Comparison of ENCODE assay signal across 26 mouse cellular contexts in genomic region chr1:87812061-87812460, GRCm38 (mm10). TPM values are rescaled to one million over a fixed set of nuclear protein-coding genes. Genes with fewer than 3 reads are reported as not detected.
A peak's percentile ranks its signal among the peaks of the same experiment; 100 is the strongest.
DNase-seq lines count a peak whose midpoint lies in the region; ATAC-seq and TF ChIP-seq lines count a peak whose summit lies in the region.
"Had no signal": no experiment of that assay in that cellular context is flagged by ENCODE, and none has a peak within 500 bp of the region (broad histone marks: within the 10 kb centered on the region; RNA-seq: fewer than 3 reads in every experiment).

No protein-coding gene starts in this region.

- peak; percentile 66 for ATAC-seq in inflammation-experienced regulatory T-cells, adult 6 months
- no peak for ATAC-seq in midbrain, embryonic 13.5 days
- ATAC-seq: forebrain, embryonic 14.5 days; forebrain, postnatal 0 days; hindbrain, postnatal 0 days; intestine, embryonic 15.5 days had no signal

- H3K9me3 ChIP-seq in midbrain, embryonic 13.5 days: no peaks in the 10 kb centered on the region
- H3K9me3 ChIP-seq: forebrain, embryonic 10.5 days; intestine, embryonic 15.5 days had no signal

- H3K27me3 ChIP-seq in midbrain, embryonic 13.5 days: no peaks in the 10 kb centered on the region
- H3K27me3 ChIP-seq: heart, embryonic 13.5 days; intestine, embryonic 15.5 days had no signal

- intact Hi-C loops in left cerebral cortex, adult 2 months (cut with DNase I): loop anchor here (2.0 kb wide), 1 partner anchor 37 kb away; no protein-coding TSS in a partner anchor
- intact Hi-C loops in left cerebral cortex, postnatal 25 days (cut with DNase I): no loop called here
- intact Hi-C loops in gastrocnemius, postnatal 36 days (cut with DNase I): no loop called here

- DNase-seq in left cerebral cortex, adult 2 months (ENCODE audit: extremely low spot score in 1 of 2, low spot score in 2 of 2): no peak
- no peak for DNase-seq in left cerebral cortex, postnatal 25 days (ENCODE audit: low spot score in 2 of 2)
- DNase-seq in brain, adult 2 months (ENCODE audit: low read depth, low spot score): peak; percentile 26
- no peak for DNase-seq in kidney, adult 11 months
- no peak for DNase-seq in gastrocnemius, postnatal 36 days
- DNase-seq: adrenal gland, adult 2 months; adrenal gland, postnatal 14 days; B cell, adult 2 months; cerebellum, adult 11-12 months; cerebellum, adult 8-10 months; cerebellum, postnatal 10 days; cerebellum, postnatal 36 days; forebrain, postnatal 0 days; gastrocnemius, adult 2 months; gastrocnemius, postnatal 14 days; heart, adult 18-20 months; heart, postnatal 14 days; heart, postnatal 4 days had no signal

- H3K4me1 ChIP-seq in midbrain, embryonic 13.5 days (replicated peaks): no peaks in the 10 kb centered on the region
- H3K4me1 ChIP-seq: forebrain, embryonic 10.5 days; heart, embryonic 13.5 days; intestine, embryonic 15.5 days had no signal

- 83% methylated on average over 10 of the region's 10 CpGs for WGBS in midbrain, embryonic 13.5 days

- no peaks in the 10 kb centered on the region for H3K36me3 ChIP-seq in midbrain, embryonic 13.5 days
- H3K36me3 ChIP-seq: forebrain, embryonic 10.5 days; heart, embryonic 13.5 days; intestine, embryonic 15.5 days had no signal

- no peak overlapping the region for H3K4me3 ChIP-seq in left cerebral cortex, adult 2 months
- H3K4me3 ChIP-seq in midbrain, embryonic 13.5 days (replicated peaks): no peak overlapping the region
- H3K4me3 ChIP-seq: forebrain, embryonic 10.5 days; gastrocnemius, adult 2 months; heart, embryonic 13.5 days; intestine, embryonic 15.5 days had no signal

- no peak for TF ChIP-seq CTCF in left cerebral cortex, adult 2 months (IDR thresholded peaks at IDR 0.05)

- H3K27ac ChIP-seq in left cerebral cortex, adult 2 months: peak overlapping the region; percentile 84
- no peak overlapping the region for H3K27ac ChIP-seq in midbrain, embryonic 13.5 days
- H3K27ac ChIP-seq: forebrain, embryonic 10.5 days; gastrocnemius, adult 2 months; heart, embryonic 13.5 days; hindbrain, embryonic 14.5 days; hindbrain, postnatal 0 days; intestine, embryonic 15.5 days had no signal

- H3K4me2 ChIP-seq in midbrain, embryonic 13.5 days (replicated peaks): no peak overlapping the region
- H3K4me2 ChIP-seq: heart, embryonic 13.5 days; hindbrain, embryonic 14.5 days; intestine, embryonic 15.5 days had no signal

- H3K9ac ChIP-seq in midbrain, embryonic 13.5 days (replicated peaks): no peak overlapping the region
- H3K9ac ChIP-seq: forebrain, postnatal 0 days; heart, embryonic 13.5 days; hindbrain, embryonic 14.5 days; intestine, embryonic 15.5 days had no signal

RNA-seq across cellular contexts. Expression of gene Sag, which starts 8.6 kb away (rescaled TPM):
- total RNA-seq in left cerebral cortex, adult 2 months (2021): 1 to 10 TPM; 2.2 to 3.3 TPM
- total RNA-seq in left cerebral cortex, postnatal 25 days (2021): 1 to 10 TPM; 3.1 to 3.4 TPM
- 1 to 10 TPM; 1.7 to 5.3 (median 4.2) TPM for polyA plus RNA-seq in inflammation-experienced regulatory T-cells, adult 6 months (2017; shearing (Covaris generic))
- polyA plus RNA-seq in midbrain, embryonic 13.5 days (2015; fragmentation: Nextera tagmentation; extraction: Ambion mirVana): 2.5 and 3.2 TPM in 2 replicates
- under 1 TPM in 1 of 2 experiments, not detected in 1; 0.12 TPM for total RNA-seq in gastrocnemius, postnatal 36 days (2021)

RNA-seq across cellular contexts. Expression of gene Dgkd, which starts 41.0 kb away (rescaled TPM):
- total RNA-seq in left cerebral cortex, adult 2 months (2021): 100 to 1,000 TPM in 1 of 2 experiments, 10 to 100 TPM in 1; 95.3 to 106 TPM
- total RNA-seq in left cerebral cortex, postnatal 25 days (2021): 100 to 1,000 TPM; 106 to 107 TPM
- 10 to 100 TPM; 19.3 to 35.5 (median 34.2) TPM for polyA plus RNA-seq in inflammation-experienced regulatory T-cells, adult 6 months (2017; shearing (Covaris generic))
- 41.2 and 43.7 TPM in 2 replicates for polyA plus RNA-seq in midbrain, embryonic 13.5 days (2015; fragmentation: Nextera tagmentation; extraction: Ambion mirVana)
- total RNA-seq in gastrocnemius, postnatal 36 days (2021): 10 to 100 TPM; 29.5 to 32.7 TPM

RNA-seq across cellular contexts. Expression of gene Atg16l1, which starts 56.4 kb away (rescaled TPM):
- total RNA-seq in left cerebral cortex, adult 2 months (2021): 10 to 100 TPM; 69.1 to 69.5 TPM
- 10 to 100 TPM; 61.7 to 65.2 TPM for total RNA-seq in left cerebral cortex, postnatal 25 days (2021)
- 10 to 100 TPM; 12.6 to 23.9 (median 21.1) TPM for polyA plus RNA-seq in inflammation-experienced regulatory T-cells, adult 6 months (2017; shearing (Covaris generic))
- 57.6 and 62.4 TPM in 2 replicates for polyA plus RNA-seq in midbrain, embryonic 13.5 days (2015; fragmentation: Nextera tagmentation; extraction: Ambion mirVana)
- 10 to 100 TPM; 13.8 to 16.3 TPM for total RNA-seq in gastrocnemius, postnatal 36 days (2021)
